Mouse (Mus musculus) midbrain, embryonic 12.5 days (tissue): ENCODE data around the gene D130043K22Rik. TPM values are rescaled to one million over a fixed set of nuclear protein-coding genes. Genes with fewer than 3 reads are reported as not detected.

ENCODE experiments used
- ATAC-seq: fragments of 200-750 bp; cut with Nextera tagmentation; 2 replicates; pipeline ENCODE4 v1.8.0; 2017; ENCODE audit warnings: low read depth, moderate TSS enrichment, moderate library complexity; ENCODE audit not compliant: low FRiP score
- H3K27ac ChIP-seq: fragments of 300-500 bp; sonication (generic); replicated peaks from 2 replicates; pipeline ENCODE4 v1.5.1; 2016; ENCODE audit warnings: mild to moderate bottlenecking
- H3K27me3 ChIP-seq: fragments of 300-500 bp; sonication (generic); 2 replicates; pipeline ENCODE4 v1.6.1; 2016; ENCODE audit warnings: mild to moderate bottlenecking
- H3K36me3 ChIP-seq: fragments of 300-500 bp; sonication (generic); 2 replicates; pipeline ENCODE4 v1.6.1; 2016
- H3K4me1 ChIP-seq: fragments of 300-500 bp; sonication (generic); 2 replicates; pipeline ENCODE4 v1.6.1; 2016
- H3K4me2 ChIP-seq: fragments of 300-500 bp; sonication (generic); replicated peaks from 2 replicates; pipeline ENCODE4 v1.6.1; 2016; ENCODE audit warnings: mild to moderate bottlenecking, moderate library complexity
- H3K4me3 ChIP-seq: fragments of 300-500 bp; sonication (generic); 2 replicates; pipeline ENCODE4 v1.5.1; 2016; ENCODE audit warnings: mild to moderate bottlenecking
- H3K9ac ChIP-seq: fragments of 300-500 bp; sonication (generic); replicated peaks from 2 replicates; pipeline ENCODE4 v1.6.1; 2016; ENCODE audit warnings: mild to moderate bottlenecking, moderate library complexity
- H3K9me3 ChIP-seq: fragments of 300-500 bp; sonication (generic); 2 replicates; pipeline ENCODE4 v1.6.1; 2016; ENCODE audit warnings: mild to moderate bottlenecking
- WGBS: fragments of 180-500 bp; shearing (Covaris S2); methylation state at CpG from one replicate; pipeline ENCODE4 v1.1.7; 2016; 5-methylcytosine and 5-hydroxymethylcytosine counted together
- polyA plus RNA-seq: library from polyadenylated mRNA; unstranded; fragments of >200 nt; fragmentation: Nextera tagmentation; extraction: Ambion mirVana; gene quantifications from 2 replicates; pipeline ENCODE4 v1.2.1, GENCODE M21; 2016

Gene D130043K22Rik
- 1.8 and 2.0 TPM in 2 replicates for polyA plus RNA-seq

GRCm38 (mm10) chr13:24844983-24845955 is at the start of gene D130043K22Rik:
D130043K22Rik (plus strand) TSS chr13:24845135.
- Histone ChIP-seq H3K36me3 (peaks cover 9% of the 10 kb centered on the region; the same call in 1 of the 2 replicates), H3K9me3 (no peaks in the 10 kb centered on the region), H3K27ac (peak within 1 kb of the TSS; percentile 46), H3K4me1 (peaks cover 12% of the 10 kb centered on the region), H3K4me3 (peak within 1 kb of the TSS; percentile 55), H3K4me2 (peak within 1 kb of the TSS; percentile 83), H3K27me3 (no peaks in the 10 kb centered on the region; the same call in 1 of the 2 replicates), H3K9ac (peak within 1 kb of the TSS; percentile 49)
- ATAC-seq: peak; percentile 97
- WGBS: 10% methylated on average over 40 of the region's 40 CpGs

GRCm38 (mm10) chr13:24798686-24799085 is 46.2 kb upstream of the D130043K22Rik start:
- H3K4me1 ChIP-seq: peaks cover 14% of the 10 kb centered on the region
- H3K4me3 ChIP-seq: no peak overlapping the region
- no peak overlapping the region for H3K4me2 ChIP-seq
- 94% methylated on average over 4 of the region's 4 CpGs for WGBS
- no peaks in the 10 kb centered on the region for H3K36me3 ChIP-seq
- no peak overlapping the region for H3K9ac ChIP-seq
- H3K9me3 ChIP-seq: no peaks in the 10 kb centered on the region
- H3K27me3 ChIP-seq: no peaks in the 10 kb centered on the region
- no peak overlapping the region for H3K27ac ChIP-seq
- no peak for ATAC-seq

GRCm38 (mm10) chr13:24799378-24799777 is 45.6 kb upstream of the D130043K22Rik start:
- ATAC-seq: no peak
- Histone ChIP-seq H3K36me3 (no peaks in the 10 kb centered on the region), H3K27me3 (no peaks in the 10 kb centered on the region), H3K4me3 (peak overlapping the region; percentile 99), H3K9me3 (no peaks in the 10 kb centered on the region), H3K9ac (no peak overlapping the region), H3K4me1 (peaks cover 19% of the 10 kb centered on the region), H3K27ac (no peak overlapping the region), H3K4me2 (peak overlapping the region; percentile 74)
- 75% methylated on average over 5 of the region's 5 CpGs for WGBS

- H3K36me3 ChIP-seq: no peaks in the 10 kb centered on the region
- peak overlapping the region; percentile 66 for H3K9ac ChIP-seq
- H3K4me3 ChIP-seq: peak overlapping the region; percentile 99
- 2% methylated on average over 31 of the region's 31 CpGs for WGBS
- 0 out of 2 replicates have a peak, but pooled peaks have one; percentile 12 for ATAC-seq
- peak overlapping the region; percentile 65 for H3K27ac ChIP-seq
- H3K4me1 ChIP-seq: peaks cover 23% of the 10 kb centered on the region
- no peaks in the 10 kb centered on the region for H3K9me3 ChIP-seq
- H3K4me2 ChIP-seq: peak overlapping the region; percentile 74
- H3K27me3 ChIP-seq: no peaks in the 10 kb centered on the region
Measured at GRCm38 (mm10) chr13:24799925-24800673, 44.8 kb upstream of the D130043K22Rik start.

DNA sequence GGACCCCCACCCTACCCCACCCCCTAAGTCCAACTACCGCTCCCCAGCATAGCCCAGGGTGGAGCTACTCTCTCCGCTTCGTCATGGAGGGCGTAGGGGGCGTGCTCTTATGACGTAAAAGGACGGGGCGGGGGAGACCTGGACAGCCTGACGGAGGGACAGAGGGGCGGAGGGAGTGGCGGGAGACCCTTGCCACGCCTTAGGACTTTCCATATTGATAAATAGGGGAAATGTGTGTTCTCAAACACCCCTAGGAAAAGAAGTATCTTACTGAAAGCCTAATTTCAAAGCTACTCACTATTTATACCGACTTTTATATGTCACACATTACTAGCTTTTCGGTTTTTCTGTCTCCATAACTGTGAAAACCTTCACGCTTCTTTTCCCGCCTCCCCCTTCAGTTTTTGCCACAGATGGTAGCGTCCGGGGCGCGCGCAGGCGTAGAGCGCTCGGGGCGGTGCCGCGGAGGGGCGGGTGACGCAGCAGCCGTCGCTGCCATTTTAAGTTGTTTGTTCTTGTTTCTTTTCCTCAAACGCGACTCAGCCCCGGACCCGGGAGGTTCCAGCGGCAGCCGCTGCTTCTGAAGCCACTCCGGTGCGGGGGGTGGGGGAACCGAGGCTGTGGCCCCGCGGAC is 44.1 kb upstream of the D130043K22Rik start:
- H3K27ac ChIP-seq: peak overlapping the region; percentile 98
- peak overlapping the region; percentile 86 for H3K4me2 ChIP-seq
- ATAC-seq: peak; percentile 97
- H3K4me1 ChIP-seq: peaks cover 23% of the 10 kb centered on the region
- WGBS: under 1% methylated on average over 42 of the region's 42 CpGs
- 0 out of 2 replicates have a peak, but pooled peaks cover 6% of the 10 kb centered on the region for H3K36me3 ChIP-seq
- no peaks in the 10 kb centered on the region for H3K9me3 ChIP-seq
- H3K27me3 ChIP-seq: no peaks in the 10 kb centered on the region
- H3K4me3 ChIP-seq: peak overlapping the region; percentile 99
- peak overlapping the region; percentile 95 for H3K9ac ChIP-seq

GRCm38 (mm10) chr13:24801308-24801921 is 43.5 kb upstream of the D130043K22Rik start, which contains the start of gene BC005537:
BC005537 (plus strand) TSS chr13:24801657.
- no peaks in the 10 kb centered on the region for H3K27me3 ChIP-seq
- H3K9ac ChIP-seq: peak within 1 kb of the TSS; percentile 95
- WGBS: under 1% methylated on average over 45 of the region's 74 CpGs
- no peaks in the 10 kb centered on the region for H3K9me3 ChIP-seq
- ATAC-seq: no peak; the same call in 1 of the 2 replicates
- H3K4me1 ChIP-seq: peaks cover 23% of the 10 kb centered on the region
- H3K4me3 ChIP-seq: peak within 1 kb of the TSS; percentile 99
- H3K36me3 ChIP-seq: peaks cover 9% of the 10 kb centered on the region; the same call in 1 of the 2 replicates
- peak within 1 kb of the TSS; percentile 86 for H3K4me2 ChIP-seq
- peak within 1 kb of the TSS; percentile 98 for H3K27ac ChIP-seq

- Histone ChIP-seq H3K36me3 (peaks cover 12% of the 10 kb centered on the region), H3K4me3 (peak overlapping the region; percentile 99), H3K9me3 (no peaks in the 10 kb centered on the region), H3K27me3 (no peaks in the 10 kb centered on the region), H3K4me2 (peak overlapping the region; percentile 86), H3K4me1 (peaks cover 23% of the 10 kb centered on the region), H3K27ac (peak overlapping the region; percentile 98), H3K9ac (peak overlapping the region; percentile 95)
- ATAC-seq: no peak
- 0% methylated on average over 26 of the region's 26 CpGs for WGBS
Measured at GRCm38 (mm10) chr13:24802131-24802691, 42.7 kb upstream of the D130043K22Rik start.

- H3K27me3 ChIP-seq: no peaks in the 10 kb centered on the region
- no peaks in the 10 kb centered on the region for H3K9me3 ChIP-seq
- H3K9ac ChIP-seq: peak overlapping the region; percentile 95; the same call in 1 of the 2 replicates
- H3K27ac ChIP-seq: no peak overlapping the region
- peaks cover 22% of the 10 kb centered on the region for H3K36me3 ChIP-seq
- H3K4me3 ChIP-seq: peak overlapping the region; percentile 99
- peaks cover 23% of the 10 kb centered on the region for H3K4me1 ChIP-seq
- ATAC-seq: no peak
- WGBS: 21% methylated on average over 2 of the region's 2 CpGs
- peak overlapping the region; percentile 86 for H3K4me2 ChIP-seq
Measured at GRCm38 (mm10) chr13:24803196-24803595, 41.7 kb upstream of the D130043K22Rik start.

- H3K9me3 ChIP-seq: no peaks in the 10 kb centered on the region
- H3K9ac ChIP-seq: no peak overlapping the region
- H3K4me3 ChIP-seq: no peak overlapping the region
- no peak for ATAC-seq
- H3K4me1 ChIP-seq: peaks cover 19% of the 10 kb centered on the region
- H3K27ac ChIP-seq: no peak overlapping the region
- H3K36me3 ChIP-seq: peaks cover 48% of the 10 kb centered on the region
- H3K27me3 ChIP-seq: no peaks in the 10 kb centered on the region
- no peak overlapping the region for H3K4me2 ChIP-seq
Measured at GRCm38 (mm10) chr13:24806079-24806478, 38.9 kb upstream of the D130043K22Rik start.

- Histone ChIP-seq H3K4me1 (no peaks in the 10 kb centered on the region), H3K27me3 (no peaks in the 10 kb centered on the region), H3K4me3 (no peak overlapping the region), H3K4me2 (no peak overlapping the region), H3K9me3 (no peaks in the 10 kb centered on the region), H3K36me3 (peaks cover 72% of the 10 kb centered on the region), H3K9ac (no peak overlapping the region), H3K27ac (no peak overlapping the region)
- ATAC-seq: no peak
- 96% methylated on average over 2 of the region's 2 CpGs for WGBS
Measured at GRCm38 (mm10) chr13:24812521-24812920, 32.4 kb upstream of the D130043K22Rik start.

DNA sequence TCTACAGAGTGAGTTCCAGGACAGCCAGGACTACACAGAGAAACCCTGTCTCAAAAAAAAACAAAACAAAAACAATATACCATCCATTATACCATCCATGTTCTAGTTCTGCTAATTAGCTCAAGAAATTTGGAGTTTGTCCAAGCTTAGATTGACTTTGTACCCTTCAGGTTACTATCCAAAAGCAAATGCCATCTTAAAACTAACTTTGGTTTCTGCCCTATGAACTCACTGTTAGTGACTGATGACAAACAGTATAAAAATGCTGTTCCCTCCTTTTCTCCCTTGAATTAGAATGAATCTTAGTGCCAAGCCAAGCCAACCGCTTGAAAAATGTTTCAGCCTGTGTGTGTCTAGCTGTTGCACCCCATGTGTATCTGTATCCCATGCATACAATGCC is 30.3 kb upstream of the D130043K22Rik start:
- no peaks in the 10 kb centered on the region for H3K4me1 ChIP-seq
- H3K9ac ChIP-seq: no peak overlapping the region
- H3K36me3 ChIP-seq: peaks cover 54% of the 10 kb centered on the region
- H3K27me3 ChIP-seq: no peaks in the 10 kb centered on the region
- H3K4me2 ChIP-seq: no peak overlapping the region
- no peak overlapping the region for H3K4me3 ChIP-seq
- H3K27ac ChIP-seq: no peak overlapping the region
- H3K9me3 ChIP-seq: no peaks in the 10 kb centered on the region
- no peak for ATAC-seq
- WGBS: 86% methylated on average over 1 of the region's 1 CpGs
